Mouse (Mus musculus) ovary, postnatal 14 days (tissue): Measurements from ENCODE around the gene Mrpl54.
A peak's percentile ranks its signal among the peaks of the same experiment; 100 is the strongest.

Source experiments
- DNase-seq: peaks from one replicate; pipeline ENCODE4 v3.0.0; 2022; ENCODE audit warnings: low spot score

Mrpl54 gene

GRCm38 (mm10) chr10:81259225-81259884, 7.4 kb downstream of the Mrpl54 start:
- no peak for DNase-seq

- DNase-seq: no peak
These were observed 9.3 kb downstream of the Mrpl54 start for GRCm38 (mm10) chr10:81257158-81258039.

- no peak for DNase-seq
These were observed 11.8 kb downstream of the Mrpl54 start for GRCm38 (mm10) chr10:81254886-81255285.

- DNase-seq: no peak
These were observed 14.0 kb downstream of the Mrpl54 start, which contains the start of gene Matk for GRCm38 (mm10) chr10:81252424-81253419. TSS of gene Matk (plus strand) at chr10:81252935.

- DNase-seq: no peak
These were observed 17.3 kb downstream of the Mrpl54 start for GRCm38 (mm10) chr10:81249442-81249841.

GRCm38 (mm10) chr10:81247804-81248203, 18.9 kb downstream of the Mrpl54 start:
- DNase-seq: no peak

- DNase-seq: no peak
These were observed 21.6 kb downstream of the Mrpl54 start for GRCm38 (mm10) chr10:81245166-81245565.

- peak; percentile 85 for DNase-seq
These were observed 22.1 kb downstream of the Mrpl54 start for GRCm38 (mm10) chr10:81244595-81244994.

- no peak for DNase-seq
These were observed 22.6 kb downstream of the Mrpl54 start for GRCm38 (mm10) chr10:81244146-81244545.

GRCm38 (mm10) chr10:81242021-81242420, 24.7 kb downstream of the Mrpl54 start:
- no peak for DNase-seq

GRCm38 (mm10) chr10:81240876-81241275, 25.9 kb downstream of the Mrpl54 start:
- peak; percentile 52 for DNase-seq

GRCm38 (mm10) chr10:81238618-81239017, 28.1 kb downstream of the Mrpl54 start:
- no peak for DNase-seq

- no peak for DNase-seq
These were observed 30.1 kb downstream of the Mrpl54 start for GRCm38 (mm10) chr10:81236471-81237268.

GRCm38 (mm10) chr10:81234206-81234605, 32.5 kb downstream of the Mrpl54 start:
- DNase-seq: no peak

GRCm38 (mm10) chr10:81233226-81233585, 33.5 kb downstream of the Mrpl54 start:
- no peak for DNase-seq

- DNase-seq: peak; percentile 87
These were observed 34.0 kb downstream of the Mrpl54 start, which contains the start of gene Zfr2 for GRCm38 (mm10) chr10:81232580-81233225. TSS of gene Zfr2 (plus strand) at chr10:81233155.

GRCm38 (mm10) chr10:81231436-81231835, 35.3 kb downstream of the Mrpl54 start:
- no peak for DNase-seq

- no peak for DNase-seq
These were observed 36.0 kb downstream of the Mrpl54 start, which contains the start of gene Atcay for GRCm38 (mm10) chr10:81230438-81231332. TSS of gene Atcay (minus strand) at chr10:81230833.

GRCm38 (mm10) chr10:81229735-81230437, 36.8 kb downstream of the Mrpl54 start:
- DNase-seq: no peak
